Mouse (Mus musculus) embryonic facial prominence, embryonic 15.5 days (tissue): ENCODE data around the gene Sohlh2. TPM values are rescaled to one million over a fixed set of nuclear protein-coding genes. Genes with fewer than 3 reads are reported as not detected.

Experiments used
- ATAC-seq: fragments of 200-750 bp; cut with Nextera tagmentation; 2 replicates; pipeline ENCODE4 v1.8.0; 2017; ENCODE audit warnings: low read depth, moderate TSS enrichment; ENCODE audit not compliant: insufficient number of reproducible peaks, low FRiP score, low TSS enrichment
- H3K27ac ChIP-seq: fragments of 300-500 bp; sonication (generic); replicated peaks from 2 replicates; pipeline ENCODE4 v1.5.1; 2015; ENCODE audit warnings: mild to moderate bottlenecking, inconsistent platforms
- H3K27me3 ChIP-seq: fragments of 300-500 bp; sonication (generic); 2 replicates; pipeline ENCODE4 v1.6.1; 2015; ENCODE audit warnings: inconsistent platforms
- H3K36me3 ChIP-seq: fragments of 300-500 bp; sonication (generic); 2 replicates; pipeline ENCODE4 v1.6.1; 2015; ENCODE audit warnings: mild to moderate bottlenecking, inconsistent platforms
- H3K4me1 ChIP-seq: fragments of 300-500 bp; sonication (generic); 2 replicates; pipeline ENCODE4 v1.6.1; 2015; ENCODE audit warnings: inconsistent platforms
- H3K4me2 ChIP-seq: fragments of 300-500 bp; sonication (generic); replicated peaks from 2 replicates; pipeline ENCODE4 v1.6.1; 2015; ENCODE audit warnings: mild to moderate bottlenecking, inconsistent platforms
- H3K4me3 ChIP-seq: fragments of 300-500 bp; sonication (generic); replicated peaks from 2 replicates; pipeline ENCODE4 v1.5.1; 2015; ENCODE audit warnings: mild to moderate bottlenecking, inconsistent platforms
- H3K9ac ChIP-seq: fragments of 300-500 bp; sonication (generic); 2 replicates; pipeline ENCODE4 v1.6.1; 2015; ENCODE audit warnings: inconsistent platforms
- H3K9me3 ChIP-seq: fragments of 300-500 bp; sonication (generic); replicated peaks from 2 replicates; pipeline ENCODE4 v1.6.1; 2016; ENCODE audit warnings: inconsistent platforms
- WGBS: fragments of 180-500 bp; shearing (Covaris S2); methylation state at CpG from one replicate; pipeline ENCODE4 v1.1.7; 2015; 5-methylcytosine and 5-hydroxymethylcytosine counted together
- polyA plus RNA-seq: library from polyadenylated mRNA; unstranded; fragments of >200 nt; fragmentation: Nextera tagmentation; extraction: Ambion mirVana; gene quantifications from 2 replicates; pipeline ENCODE4 v1.2.1, GENCODE M21; 2015

The Sohlh2 gene
- polyA plus RNA-seq, 1 experiment from 2014 or later: not detected

DNA sequence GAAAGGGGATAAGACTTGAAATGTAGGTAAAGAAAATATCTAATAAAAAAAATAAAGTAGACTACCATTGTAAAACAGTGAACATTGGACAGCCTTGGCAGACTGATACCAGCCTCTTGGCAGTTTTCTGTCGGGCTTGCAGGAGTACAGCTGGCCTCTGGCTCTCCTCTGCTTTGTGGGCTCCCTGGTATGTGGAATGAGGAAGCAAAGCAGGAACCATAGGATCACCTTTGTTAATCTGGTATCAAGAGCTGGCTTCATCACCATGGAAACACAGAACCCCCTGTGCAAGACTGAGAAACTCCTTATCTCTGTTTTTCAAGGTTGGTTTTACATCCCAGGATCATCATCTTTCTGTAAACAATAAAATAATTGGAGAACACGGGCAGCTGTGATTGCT, 30.4 kb downstream of the Sohlh2 start:
- Histone ChIP-seq H3K36me3 (no peaks in the 10 kb centered on the region), H3K4me3 (no peak overlapping the region), H3K27ac (no peak overlapping the region), H3K27me3 (no peaks in the 10 kb centered on the region), H3K4me2 (no peak overlapping the region), H3K4me1 (peaks cover 11% of the 10 kb centered on the region; the same call in 1 of the 2 replicates), H3K9ac (no peak overlapping the region), H3K9me3 (no peaks in the 10 kb centered on the region)
- no peak for ATAC-seq
- WGBS: 26% methylated on average over 2 of the region's 2 CpGs

DNA sequence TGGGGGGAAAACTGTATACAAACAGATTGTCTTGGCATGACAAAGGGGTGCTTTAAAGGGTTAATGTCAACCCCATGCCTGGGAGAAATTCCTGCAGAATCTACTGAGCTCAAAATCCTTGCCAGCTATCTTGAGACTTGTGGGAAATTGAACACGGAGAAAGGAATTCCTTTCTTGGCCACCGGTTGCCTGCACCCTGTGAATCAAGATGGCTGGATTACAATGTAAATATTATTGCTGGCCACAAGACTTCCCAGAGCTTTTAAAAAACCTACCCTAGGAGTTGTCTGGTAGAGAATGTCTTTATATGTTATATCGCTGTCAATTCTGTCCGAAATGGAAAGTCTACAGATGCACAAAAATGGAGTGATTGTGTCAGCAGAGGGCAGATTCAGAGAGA, 32.0 kb downstream of the Sohlh2 start:
- no peak overlapping the region for H3K27ac ChIP-seq

GRCm38 (mm10) chr3:55214413-55214812, 32.6 kb downstream of the Sohlh2 start:
- Histone ChIP-seq H3K9ac (no peak overlapping the region), H3K27ac (no peak overlapping the region), H3K27me3 (no peaks in the 10 kb centered on the region), H3K4me3 (no peak overlapping the region), H3K36me3 (no peaks in the 10 kb centered on the region), H3K9me3 (no peaks in the 10 kb centered on the region), H3K4me2 (no peak overlapping the region), H3K4me1 (peaks cover 11% of the 10 kb centered on the region; the same call in 1 of the 2 replicates)
- WGBS: 59% methylated on average over 6 of the region's 6 CpGs
- no peak for ATAC-seq

More for the DNA sequence above, 32.0 kb downstream of the Sohlh2 start:
- no peak overlapping the region for H3K4me2 ChIP-seq
- peaks cover 11% of the 10 kb centered on the region; the same call in 1 of the 2 replicates for H3K4me1 ChIP-seq
- no peak for ATAC-seq
- 30% methylated on average over 4 of the region's 4 CpGs for WGBS
- no peaks in the 10 kb centered on the region for H3K36me3 ChIP-seq
- H3K9ac ChIP-seq: no peak overlapping the region
- no peaks in the 10 kb centered on the region for H3K9me3 ChIP-seq
- no peak overlapping the region for H3K4me3 ChIP-seq
- no peaks in the 10 kb centered on the region for H3K27me3 ChIP-seq

GRCm38 (mm10) chr3:55222502-55222901, 40.7 kb downstream of the Sohlh2 start:
- WGBS: 78% methylated on average over 2 of the region's 2 CpGs

DNA sequence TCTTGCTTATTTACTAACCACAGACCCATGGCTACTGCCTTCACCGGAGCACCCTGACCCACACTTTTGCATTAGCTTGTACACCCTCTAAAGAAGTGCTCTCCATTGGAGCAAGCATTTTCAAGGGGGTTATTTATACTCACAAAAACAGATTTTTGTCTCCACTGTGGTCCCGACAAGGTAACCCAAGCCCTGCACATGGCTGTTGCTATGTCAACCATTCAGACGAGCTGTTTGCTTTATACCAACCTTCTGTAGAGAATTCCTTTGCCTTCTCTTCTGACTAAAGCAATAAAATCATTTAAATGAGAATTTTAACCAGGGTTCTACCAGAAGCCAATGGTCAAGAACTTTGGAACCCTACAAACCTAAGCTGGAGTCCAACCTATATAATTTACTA, 42.0 kb downstream of the Sohlh2 start:
- Histone ChIP-seq H3K9me3 (no peaks in the 10 kb centered on the region), H3K9ac (no peak overlapping the region), H3K4me3 (no peak overlapping the region), H3K4me1 (peaks cover 5% of the 10 kb centered on the region; the same call in 1 of the 2 replicates), H3K4me2 (no peak overlapping the region), H3K27me3 (no peaks in the 10 kb centered on the region), H3K27ac (no peak overlapping the region), H3K36me3 (no peaks in the 10 kb centered on the region)
- no peak for ATAC-seq
- WGBS: 68% methylated on average over 3 of the region's 3 CpGs

More at GRCm38 (mm10) chr3:55222502-55222901, 40.7 kb downstream of the Sohlh2 start:
- Histone ChIP-seq H3K4me1 (peaks cover 5% of the 10 kb centered on the region; the same call in 1 of the 2 replicates), H3K4me2 (no peak overlapping the region), H3K36me3 (no peaks in the 10 kb centered on the region), H3K27me3 (no peaks in the 10 kb centered on the region), H3K9ac (no peak overlapping the region), H3K27ac (no peak overlapping the region), H3K4me3 (no peak overlapping the region), H3K9me3 (no peaks in the 10 kb centered on the region)
- no peak for ATAC-seq

DNA sequence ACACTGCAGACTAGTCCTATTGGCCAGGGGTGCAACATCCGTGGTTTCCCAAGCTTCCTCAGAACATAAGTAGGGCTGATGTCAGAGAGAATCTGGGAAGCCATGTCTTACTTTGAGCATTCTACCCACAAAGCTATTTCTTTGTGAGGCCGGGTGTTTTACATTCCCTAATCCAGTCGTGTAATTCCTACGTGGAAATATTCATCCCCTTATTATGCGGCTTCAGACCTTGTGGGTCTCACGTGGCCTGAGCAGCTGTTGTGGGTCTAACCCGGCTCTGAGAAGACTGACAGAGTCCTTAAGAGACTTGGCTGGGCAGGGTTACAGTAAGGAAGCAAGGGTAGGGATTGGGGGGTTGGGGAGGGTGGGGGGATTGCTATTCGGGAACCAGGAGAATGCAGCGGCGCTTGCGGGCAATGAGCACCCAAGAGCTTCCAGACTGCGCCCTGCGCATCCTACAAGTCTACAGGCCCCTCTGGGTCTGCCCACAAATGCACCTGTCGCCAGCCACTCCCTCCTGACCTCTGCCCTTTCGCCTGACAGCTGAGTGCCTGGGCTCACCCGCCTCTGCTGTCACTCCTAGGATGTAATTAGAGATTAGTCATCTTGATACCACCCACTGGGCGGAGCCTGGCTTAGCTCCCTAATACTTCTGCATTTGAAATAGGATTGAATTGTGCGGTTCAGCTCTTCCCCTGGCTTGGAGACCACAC, 44.8 kb downstream of the Sohlh2 start:
- Histone ChIP-seq H3K27me3 (no peaks in the 10 kb centered on the region), H3K27ac (0 out of 2 replicates have a peak overlapping the region, but pooled peaks have one; percentile 2), H3K4me1 (peaks cover 5% of the 10 kb centered on the region; the same call in 1 of the 2 replicates), H3K4me2 (peak overlapping the region; percentile 28; the same call in 1 of the 2 replicates), H3K4me3 (no peak overlapping the region), H3K9me3 (no peaks in the 10 kb centered on the region), H3K36me3 (no peaks in the 10 kb centered on the region), H3K9ac (no peak overlapping the region)
- ATAC-seq: peak; percentile 85
- 14% methylated on average over 18 of the region's 18 CpGs for WGBS

- Histone ChIP-seq H3K4me2 (0 out of 2 replicates have a peak overlapping the region, but pooled peaks have one; percentile 28), H3K9me3 (no peaks in the 10 kb centered on the region), H3K9ac (no peak overlapping the region), H3K4me3 (no peak overlapping the region), H3K36me3 (no peaks in the 10 kb centered on the region), H3K27me3 (no peaks in the 10 kb centered on the region), H3K4me1 (peaks cover 5% of the 10 kb centered on the region; the same call in 1 of the 2 replicates), H3K27ac (no peak overlapping the region)
- ATAC-seq: no peak
- 15% methylated on average over 4 of the region's 4 CpGs for WGBS
These were observed 45.4 kb downstream of the Sohlh2 start for GRCm38 (mm10) chr3:55227214-55227581.

- Histone ChIP-seq H3K4me3 (peak within 1 kb of the TSS; percentile 63), H3K9me3 (no peaks in the 10 kb centered on the region), H3K9ac (peak within 1 kb of the TSS; percentile 51), H3K27ac (peak within 1 kb of the TSS; percentile 82), H3K4me1 (peaks cover 17% of the 10 kb centered on the region), H3K36me3 (no peaks in the 10 kb centered on the region), H3K27me3 (peaks cover 7% of the 10 kb centered on the region; the same call in 1 of the 2 replicates), H3K4me2 (peak within 1 kb of the TSS; percentile 92)
- ATAC-seq: peak; percentile 1; the same call in 1 of the 2 replicates
- 29% methylated on average over 10 of the region's 10 CpGs for WGBS
These were observed 60.0 kb downstream of the Sohlh2 start, which contains the start of gene Dclk1 for GRCm38 (mm10) chr3:55241730-55242421. Dclk1 (plus strand) TSS chr3:55242364.

DNA sequence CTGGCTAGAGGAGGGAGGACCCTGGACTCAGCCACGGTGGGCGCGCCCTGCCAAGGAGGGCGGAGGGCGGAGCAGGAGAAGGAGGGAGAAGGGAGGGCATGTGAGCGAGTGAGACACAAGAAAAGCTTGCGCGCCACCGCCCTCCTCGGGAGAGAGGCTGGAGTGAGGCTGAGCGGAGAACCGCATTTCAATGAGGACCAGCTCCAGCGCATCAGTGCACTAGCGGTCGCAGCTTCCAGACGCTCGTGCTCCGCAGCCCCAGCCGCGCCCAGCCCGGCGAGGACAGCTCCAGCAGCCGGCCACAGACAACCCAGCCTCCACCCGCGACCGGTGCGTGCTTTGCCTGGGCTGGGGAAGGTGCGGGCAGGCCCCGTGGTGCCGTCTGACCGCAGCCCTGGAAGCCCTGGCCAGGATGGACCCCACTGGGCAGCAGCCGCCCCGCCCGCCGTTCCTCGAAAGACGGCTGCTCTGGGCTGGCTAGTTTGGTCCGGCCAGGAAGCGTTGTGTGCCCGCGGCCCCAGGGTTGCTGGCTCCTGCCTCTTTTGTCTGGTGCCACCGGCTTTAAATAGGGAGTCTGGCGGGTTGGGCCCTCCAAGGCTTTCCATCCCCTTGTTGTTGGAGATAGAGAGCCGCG, 60.7 kb downstream of the Sohlh2 start:
- peak; percentile 90 for ATAC-seq
- peak overlapping the region; percentile 63 for H3K4me3 ChIP-seq
- H3K9me3 ChIP-seq: no peaks in the 10 kb centered on the region
- H3K4me2 ChIP-seq: peak overlapping the region; percentile 92
- peak overlapping the region; percentile 51 for H3K9ac ChIP-seq
- H3K27me3 ChIP-seq: peaks cover 7% of the 10 kb centered on the region; the same call in 1 of the 2 replicates
- WGBS: under 1% methylated on average over 45 of the region's 45 CpGs
- H3K27ac ChIP-seq: peak overlapping the region; percentile 82
- H3K4me1 ChIP-seq: peaks cover 15% of the 10 kb centered on the region
- no peaks in the 10 kb centered on the region for H3K36me3 ChIP-seq

GRCm38 (mm10) chr3:55243056-55243471, 61.2 kb downstream of the Sohlh2 start:
- WGBS: 1% methylated on average over 8 of the region's 8 CpGs
- H3K27me3 ChIP-seq: peaks cover 7% of the 10 kb centered on the region; the same call in 1 of the 2 replicates
- H3K9me3 ChIP-seq: no peaks in the 10 kb centered on the region
- H3K9ac ChIP-seq: peak overlapping the region; percentile 51
- no peaks in the 10 kb centered on the region for H3K36me3 ChIP-seq
- ATAC-seq: peak; percentile 21
- peak overlapping the region; percentile 63 for H3K4me3 ChIP-seq
- H3K27ac ChIP-seq: peak overlapping the region; percentile 82
- peak overlapping the region; percentile 92 for H3K4me2 ChIP-seq
- peaks cover 15% of the 10 kb centered on the region for H3K4me1 ChIP-seq

DNA sequence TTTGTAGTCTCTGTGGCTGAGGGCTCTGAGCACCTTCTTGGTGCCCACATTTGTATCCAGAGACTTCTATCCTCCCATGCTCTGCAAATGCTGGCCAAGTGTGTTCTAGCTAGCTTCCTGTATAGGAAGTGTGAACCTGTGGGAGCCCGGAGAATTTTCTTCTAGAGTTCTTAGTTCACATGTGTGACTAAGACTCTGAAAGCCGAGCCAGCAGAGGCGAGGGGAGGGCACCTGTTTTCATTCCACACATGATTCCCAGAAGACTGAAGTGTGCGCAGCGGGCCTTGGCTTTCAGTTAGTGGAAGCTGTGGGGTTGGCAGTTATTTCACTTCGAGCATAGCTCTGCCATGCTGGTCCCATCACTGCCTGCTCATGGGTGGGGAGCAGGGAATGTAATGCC, 62.3 kb downstream of the Sohlh2 start:
- WGBS: 40% methylated on average over 6 of the region's 6 CpGs

More for the DNA sequence above, 62.3 kb downstream of the Sohlh2 start:
- Histone ChIP-seq H3K27ac (no peak overlapping the region), H3K27me3 (peaks cover 7% of the 10 kb centered on the region; the same call in 1 of the 2 replicates), H3K4me3 (peak overlapping the region; percentile 63; the same call in 1 of the 2 replicates), H3K36me3 (no peaks in the 10 kb centered on the region), H3K4me2 (0 out of 2 replicates have a peak overlapping the region, but pooled peaks have one; percentile 92), H3K9me3 (no peaks in the 10 kb centered on the region), H3K9ac (no peak overlapping the region), H3K4me1 (peaks cover 15% of the 10 kb centered on the region)
- no peak for ATAC-seq
